Mouse (Mus musculus): ENCODE measurements at regions not wholly inside any gene's neighbourhood (a gene's known extent, or its start where the extent isn't known, plus 50 kb on each side); places are given as distances from the start of the nearest gene placed in this dataset.

DNA sequence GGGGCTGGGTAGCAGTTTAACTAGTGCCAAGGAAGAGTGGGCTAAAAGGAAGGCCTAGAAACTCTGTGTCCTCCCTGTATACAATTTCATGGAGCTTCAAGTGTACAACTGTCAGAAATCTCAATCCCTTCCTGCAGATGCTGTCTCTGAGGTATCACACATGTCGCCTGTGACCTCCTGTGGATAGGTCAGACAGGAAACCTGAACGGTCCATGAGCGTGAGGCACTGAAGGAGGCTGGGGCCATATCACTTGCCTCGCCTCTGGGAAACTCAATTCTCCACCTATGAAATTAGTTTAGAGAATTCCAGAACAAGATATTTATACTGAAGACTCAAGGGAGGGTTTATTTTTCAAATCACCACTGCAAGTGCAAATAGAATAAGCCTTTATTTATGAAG is 69.1 kb upstream of the Pced1b start:
- WGBS: 56% methylated on average over 4 of the region's 4 CpGs
- no peaks in the 10 kb centered on the region for H3K36me3 ChIP-seq (ENCODE audit: control insufficient read depth, insufficient read depth, low read length)
- H3K9me3 ChIP-seq (ENCODE audit: control insufficient read depth, low read length): no peaks in the 10 kb centered on the region
- ATAC-seq (ENCODE audit: low FRiP score, low TSS enrichment) (no peak), DNase-seq (ENCODE audit: low spot score) (no peak)
- no peak overlapping the region for H3K27ac ChIP-seq (replicated peaks)
- no peaks in the 10 kb centered on the region for H3K27me3 ChIP-seq (ENCODE audit: control insufficient read depth, insufficient read depth, low read length)
- no peaks in the 10 kb centered on the region for H3K4me1 ChIP-seq (replicated peaks; ENCODE audit: control insufficient read depth, insufficient read depth)
- H3K4me3 ChIP-seq (ENCODE audit: low read depth, low read length): no peak overlapping the region
- H3K9ac ChIP-seq (ENCODE audit: low read length): no peak overlapping the region
- H3K4me2 ChIP-seq (replicated peaks; ENCODE audit: low read depth): no peak overlapping the region
- TF ChIP-seq CTCF (IDR thresholded peaks at IDR 0.05; ENCODE audit: low read depth): no peak
- TF ChIP-seq EP300 (optimal IDR thresholded peaks at IDR 0.05): no peak

DNA sequence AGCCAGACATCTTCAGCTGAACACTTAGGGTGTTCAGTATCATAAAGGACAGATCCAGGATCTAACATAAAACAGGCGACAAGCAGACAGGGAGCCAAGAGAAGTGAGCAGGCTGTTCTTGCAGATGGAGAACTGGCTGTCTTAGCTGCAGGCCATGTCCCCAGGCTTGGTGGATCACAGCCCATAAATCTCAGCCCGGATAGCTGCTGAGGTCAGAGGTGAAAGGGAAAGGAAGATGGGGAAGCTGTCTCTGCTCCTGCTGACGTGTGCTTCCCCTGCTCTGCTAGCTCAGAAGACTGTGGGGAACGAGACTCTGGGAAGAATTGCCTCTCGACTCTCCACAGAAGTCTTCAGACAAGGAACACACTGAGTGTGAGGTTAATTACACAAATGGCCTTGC is 71.9 kb upstream of the Pced1b start:
- Histone ChIP-seq H3K9ac (ENCODE audit: low read length) (no peak overlapping the region), H3K27me3 (ENCODE audit: control insufficient read depth, insufficient read depth, low read length) (no peaks in the 10 kb centered on the region), H3K36me3 (ENCODE audit: control insufficient read depth, insufficient read depth, low read length) (no peaks in the 10 kb centered on the region), H3K4me2 (replicated peaks; ENCODE audit: low read depth) (no peak overlapping the region), H3K27ac (replicated peaks) (no peak overlapping the region), H3K9me3 (ENCODE audit: control insufficient read depth, low read length) (no peaks in the 10 kb centered on the region), H3K4me1 (replicated peaks; ENCODE audit: control insufficient read depth, insufficient read depth) (no peaks in the 10 kb centered on the region), H3K4me3 (ENCODE audit: low read depth, low read length) (no peak overlapping the region)
- 25% methylated on average over 5 of the region's 5 CpGs for WGBS
- TF ChIP-seq EP300 (optimal IDR thresholded peaks at IDR 0.05) (no peak), CTCF (IDR thresholded peaks at IDR 0.05; ENCODE audit: low read depth) (no peak)
- DNase-seq (ENCODE audit: low spot score): no peak
- 0 out of 2 replicates have a peak, but pooled peaks have one; percentile 51 for ATAC-seq (ENCODE audit: low FRiP score, low TSS enrichment)

DNA sequence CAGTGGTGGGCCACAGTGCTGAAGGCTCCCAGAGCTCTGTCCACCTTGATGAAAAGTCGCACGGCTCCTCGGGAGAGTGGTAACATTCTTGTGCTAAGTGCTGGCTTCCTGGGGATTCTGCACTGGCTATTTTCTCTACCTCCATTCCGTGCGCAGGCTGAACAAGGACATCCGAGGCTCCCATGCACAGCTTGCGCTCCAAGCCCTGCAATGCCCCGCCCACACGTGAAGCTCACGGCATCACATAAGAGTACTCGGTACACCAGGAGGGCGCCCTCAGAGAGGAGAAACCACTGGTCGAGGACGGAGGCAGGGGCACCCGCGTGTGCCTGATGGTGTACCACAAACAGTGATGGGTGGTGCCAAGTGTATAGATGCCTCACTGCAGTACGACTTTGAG is 73.7 kb upstream of the Pced1b start:
- 73% methylated on average over 17 of the region's 17 CpGs for WGBS
- no peak for DNase-seq (ENCODE audit: low spot score)
- Histone ChIP-seq H3K4me3 (ENCODE audit: low read depth, low read length) (no peak overlapping the region), H3K27me3 (ENCODE audit: control insufficient read depth, insufficient read depth, low read length) (no peaks in the 10 kb centered on the region), H3K27ac (replicated peaks) (no peak overlapping the region), H3K36me3 (ENCODE audit: control insufficient read depth, insufficient read depth, low read length) (no peaks in the 10 kb centered on the region), H3K9me3 (ENCODE audit: control insufficient read depth, low read length) (no peaks in the 10 kb centered on the region), H3K9ac (ENCODE audit: low read length) (no peak overlapping the region), H3K4me1 (replicated peaks; ENCODE audit: control insufficient read depth, insufficient read depth) (no peaks in the 10 kb centered on the region), H3K4me2 (replicated peaks; ENCODE audit: low read depth) (no peak overlapping the region)
- TF ChIP-seq EP300 (optimal IDR thresholded peaks at IDR 0.05) (no peak), CTCF (IDR thresholded peaks at IDR 0.05; ENCODE audit: low read depth) (no peak)
- ATAC-seq (ENCODE audit: low FRiP score, low TSS enrichment): no peak; the same call in 1 of the 2 replicates

GRCm38 (mm10) chr15:97170074-97170473 is 76.8 kb upstream of the Pced1b start:
- H3K27me3 ChIP-seq (ENCODE audit: control insufficient read depth, insufficient read depth, low read length): no peaks in the 10 kb centered on the region
- H3K4me1 ChIP-seq (replicated peaks; ENCODE audit: control insufficient read depth, insufficient read depth): no peaks in the 10 kb centered on the region

DNA sequence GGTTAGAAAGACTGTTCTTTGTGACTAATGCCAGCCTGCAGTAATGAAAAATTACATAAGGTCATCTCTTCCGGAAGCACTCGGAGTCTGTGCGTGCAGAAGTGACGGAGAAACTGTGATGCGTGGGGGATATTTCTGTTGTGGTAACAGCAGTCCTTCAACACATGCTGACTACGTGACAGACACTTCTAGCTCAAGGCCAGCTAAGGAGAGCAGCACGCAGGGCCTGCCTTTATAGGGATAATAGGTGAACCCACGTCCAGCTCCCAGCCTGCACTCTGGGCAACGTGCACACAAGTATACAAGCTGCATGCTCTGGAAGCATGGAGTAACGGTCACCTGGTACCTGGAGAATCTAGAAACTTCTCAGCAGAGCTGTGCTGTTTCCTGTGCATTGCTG is 77.5 kb upstream of the Pced1b start:
- Histone ChIP-seq H3K4me1 (replicated peaks; ENCODE audit: control insufficient read depth, insufficient read depth) (no peaks in the 10 kb centered on the region), H3K36me3 (ENCODE audit: control insufficient read depth, insufficient read depth, low read length) (no peaks in the 10 kb centered on the region), H3K4me3 (ENCODE audit: low read depth, low read length) (no peak overlapping the region), H3K27ac (replicated peaks) (no peak overlapping the region), H3K4me2 (replicated peaks; ENCODE audit: low read depth) (no peak overlapping the region), H3K9ac (ENCODE audit: low read length) (no peak overlapping the region), H3K27me3 (ENCODE audit: control insufficient read depth, insufficient read depth, low read length) (no peaks in the 10 kb centered on the region), H3K9me3 (ENCODE audit: control insufficient read depth, low read length) (no peaks in the 10 kb centered on the region)
- TF ChIP-seq EP300 (optimal IDR thresholded peaks at IDR 0.05) (no peak), CTCF (IDR thresholded peaks at IDR 0.05; ENCODE audit: low read depth) (no peak)
- ATAC-seq (ENCODE audit: low FRiP score, low TSS enrichment) (no peak), DNase-seq (ENCODE audit: low spot score) (no peak)
- 82% methylated on average over 10 of the region's 10 CpGs for WGBS

More at GRCm38 (mm10) chr15:97170074-97170473, 76.8 kb upstream of the Pced1b start:
- no peak overlapping the region for H3K9ac ChIP-seq (ENCODE audit: low read length)
- DNase-seq (ENCODE audit: low spot score): no peak
- no peaks in the 10 kb centered on the region for H3K9me3 ChIP-seq (ENCODE audit: control insufficient read depth, low read length)
- H3K4me3 ChIP-seq (ENCODE audit: low read depth, low read length): no peak overlapping the region
- no peak overlapping the region for H3K27ac ChIP-seq (replicated peaks)
- no peak overlapping the region for H3K4me2 ChIP-seq (replicated peaks; ENCODE audit: low read depth)
- no peak for ATAC-seq (ENCODE audit: low FRiP score, low TSS enrichment)
- 58% methylated on average over 6 of the region's 6 CpGs for WGBS
- TF ChIP-seq EP300 (optimal IDR thresholded peaks at IDR 0.05) (no peak), CTCF (IDR thresholded peaks at IDR 0.05; ENCODE audit: low read depth) (no peak)
- H3K36me3 ChIP-seq (ENCODE audit: control insufficient read depth, insufficient read depth, low read length): no peaks in the 10 kb centered on the region

GRCm38 (mm10) chr15:97167116-97167515 is 79.8 kb upstream of the Pced1b start:
- Histone ChIP-seq H3K9ac (ENCODE audit: low read length) (no peak overlapping the region), H3K4me2 (replicated peaks; ENCODE audit: low read depth) (no peak overlapping the region), H3K27ac (replicated peaks) (no peak overlapping the region), H3K4me1 (replicated peaks; ENCODE audit: control insufficient read depth, insufficient read depth) (no peaks in the 10 kb centered on the region), H3K9me3 (ENCODE audit: control insufficient read depth, low read length) (no peaks in the 10 kb centered on the region), H3K4me3 (ENCODE audit: low read depth, low read length) (no peak overlapping the region), H3K27me3 (ENCODE audit: control insufficient read depth, insufficient read depth, low read length) (no peaks in the 10 kb centered on the region), H3K36me3 (ENCODE audit: control insufficient read depth, insufficient read depth, low read length) (no peaks in the 10 kb centered on the region)
- DNase-seq (ENCODE audit: low spot score) (no peak), ATAC-seq (ENCODE audit: low FRiP score, low TSS enrichment) (no peak)
- TF ChIP-seq CTCF (IDR thresholded peaks at IDR 0.05; ENCODE audit: low read depth): no peak
- TF ChIP-seq EP300 (optimal IDR thresholded peaks at IDR 0.05): no peak
- WGBS: 96% methylated on average over 7 of the region's 7 CpGs

Measured in stomach, postnatal 0 days (tissue).